In the genomic region with DNA sequence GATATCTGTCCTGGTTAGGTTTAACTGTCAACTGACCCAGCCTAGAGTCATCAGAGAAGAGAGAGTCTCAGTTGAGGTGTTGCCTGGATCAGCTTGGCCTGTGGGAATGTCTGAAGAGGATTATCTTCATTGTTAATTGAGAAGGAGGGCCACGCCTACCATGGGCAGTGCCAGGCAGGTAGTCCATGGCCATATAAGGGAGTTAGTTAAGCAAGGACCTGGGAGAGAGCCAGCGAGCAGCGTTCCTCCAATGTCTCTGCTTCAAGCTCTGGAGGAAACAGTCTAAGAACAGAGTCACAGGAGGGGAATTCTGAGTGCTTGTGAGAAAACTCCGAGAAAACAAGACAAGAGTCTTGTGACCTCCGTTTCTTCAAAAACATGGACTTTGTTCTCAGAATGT, we compare ENCODE assay signal across 23 mouse cellular contexts.
DNase-seq lines count a peak whose midpoint lies in the region; ATAC-seq and TF ChIP-seq lines count a peak whose summit lies in the region.
"Had no signal": no experiment of that assay in that cellular context is flagged by ENCODE, and none has a peak within 500 bp of the region (broad histone marks: within the 10 kb centered on the region; RNA-seq: fewer than 3 reads in every experiment).

No protein-coding gene starts in this region.

- no peak for TF ChIP-seq CTCF in lung, postnatal 0 days (IDR thresholded peaks at IDR 0.05)

- no peak overlapping the region for H3K4me2 ChIP-seq in embryonic facial prominence, embryonic 14.5 days (ENCODE audit: low read depth, low read length)
- no peak overlapping the region for H3K4me2 ChIP-seq in lung, postnatal 0 days (replicated peaks; ENCODE audit: low read depth, low read length)
- H3K4me2 ChIP-seq: embryonic facial prominence, embryonic 13.5 days; forebrain, embryonic 13.5 days; forebrain, embryonic 15.5 days had no signal

- peak; percentile 76; the same call in 1 of the 2 replicates for ATAC-seq in embryonic facial prominence, embryonic 14.5 days (ENCODE audit: low read depth)
- peak; percentile 60 for ATAC-seq in lung, postnatal 0 days
- ATAC-seq: activated CD4-positive, CD25-positive, alpha-beta regulatory T cell, adult 4 months; CD4-positive, CD25-positive, alpha-beta regulatory T cell, adult 4 months; forebrain, embryonic 13.5 days; forebrain, embryonic 15.5 days; forebrain, postnatal 0 days; Patski had no signal

- H3K36me3 ChIP-seq in embryonic facial prominence, embryonic 14.5 days (ENCODE audit: control insufficient read depth, insufficient read depth, low read length), result no peaks in the 10 kb centered on the region
- no peaks in the 10 kb centered on the region for H3K36me3 ChIP-seq in embryonic facial prominence, embryonic 10.5 days (replicated peaks)
- H3K36me3 ChIP-seq in lung, postnatal 0 days (ENCODE audit: insufficient read depth, low read length), result no peaks in the 10 kb centered on the region
- H3K36me3 ChIP-seq: embryonic facial prominence, embryonic 13.5 days; G1E had no signal

- WGBS in embryonic facial prominence, embryonic 14.5 days, result 74% methylated on average over 5 of the region's 5 CpGs
- 74% methylated on average over 5 of the region's 5 CpGs for WGBS in embryonic facial prominence, embryonic 10.5 days
- 49% methylated on average over 5 of the region's 5 CpGs for WGBS in lung, postnatal 0 days

- no peak for TF ChIP-seq EP300 in lung, postnatal 0 days (IDR thresholded peaks at IDR 0.05)

- no peak overlapping the region for H3K4me3 ChIP-seq in embryonic facial prominence, embryonic 14.5 days (ENCODE audit: low read depth, low read length)
- no peak overlapping the region for H3K4me3 ChIP-seq in embryonic facial prominence, embryonic 10.5 days
- no peak overlapping the region for H3K4me3 ChIP-seq in lung, postnatal 0 days (ENCODE audit: low read depth, low read length)
- H3K4me3 ChIP-seq: embryonic facial prominence, embryonic 13.5 days; forebrain, embryonic 13.5 days; forebrain, embryonic 15.5 days had no signal

- H3K27me3 ChIP-seq in embryonic facial prominence, embryonic 14.5 days (replicated peaks; ENCODE audit: control insufficient read depth, insufficient read depth, low read length), result no peaks in the 10 kb centered on the region
- H3K27me3 ChIP-seq in embryonic facial prominence, embryonic 10.5 days (replicated peaks; ENCODE audit: low read depth, poor library complexity, severe bottlenecking), result no peaks in the 10 kb centered on the region
- H3K27me3 ChIP-seq in lung, postnatal 0 days (replicated peaks; ENCODE audit: insufficient read depth, low read length), result no peaks in the 10 kb centered on the region
- H3K27me3 ChIP-seq: embryonic facial prominence, embryonic 13.5 days; forebrain, embryonic 13.5 days; forebrain, embryonic 15.5 days had no signal

- H3K9ac ChIP-seq in embryonic facial prominence, embryonic 14.5 days (ENCODE audit: low read depth, low read length), result no peak overlapping the region
- H3K9ac ChIP-seq in lung, postnatal 0 days (replicated peaks; ENCODE audit: low read depth), result no peak overlapping the region
- H3K9ac ChIP-seq: embryonic facial prominence, embryonic 13.5 days; forebrain, embryonic 13.5 days; forebrain, embryonic 15.5 days; forebrain, postnatal 0 days had no signal

- DNase-seq in embryonic facial prominence, embryonic 14.5 days (ENCODE audit: low spot score), result peak; percentile 32
- DNase-seq in embryonic facial prominence, embryonic 10.5 days (ENCODE audit: low spot score), result no peak
- peak; percentile 64 for DNase-seq in lung, postnatal 0 days (ENCODE audit: low spot score)
- no peak for DNase-seq in lung, postnatal 14 days
- peak; percentile 37 for DNase-seq in lung, postnatal 36 days
- DNase-seq in lung, postnatal 25 days (ENCODE audit: low spot score), result no peak
- DNase-seq: adrenal gland, adult 8-10 months; adrenal gland, postnatal 14 days; adrenal gland, postnatal 36 days; B cell, adult 2 months; cerebellum, adult 11-12 months; cerebellum, adult 2 months; cerebellum, adult 9-10 months; cerebellum, postnatal 10 days; cerebellum, postnatal 25 days; forebrain, postnatal 0 days had no signal

- no peaks in the 10 kb centered on the region for H3K4me1 ChIP-seq in embryonic facial prominence, embryonic 14.5 days (ENCODE audit: control insufficient read depth, insufficient read depth, low read length)
- peaks cover 8% of the 10 kb centered on the region for H3K4me1 ChIP-seq in embryonic facial prominence, embryonic 10.5 days
- H3K4me1 ChIP-seq in lung, postnatal 0 days (ENCODE audit: insufficient read depth, low read depth, low read length), result 0 out of 2 replicates have a peak, but pooled peaks cover 4% of the 10 kb centered on the region
- H3K4me1 ChIP-seq: embryonic facial prominence, embryonic 13.5 days; forebrain, embryonic 13.5 days had no signal

- H3K9me3 ChIP-seq in embryonic facial prominence, embryonic 14.5 days (ENCODE audit: control insufficient read depth, low read length), result peaks cover 9% of the 10 kb centered on the region
- H3K9me3 ChIP-seq in embryonic facial prominence, embryonic 10.5 days, result no peaks in the 10 kb centered on the region
- no peaks in the 10 kb centered on the region for H3K9me3 ChIP-seq in lung, postnatal 0 days (ENCODE audit: low read length)

- H3K27ac ChIP-seq in embryonic facial prominence, embryonic 14.5 days (replicated peaks; ENCODE audit: low read depth, low read length), result no peak overlapping the region
- H3K27ac ChIP-seq in embryonic facial prominence, embryonic 10.5 days (replicated peaks), result no peak overlapping the region
- no peak overlapping the region for H3K27ac ChIP-seq in lung, postnatal 0 days (ENCODE audit: low read length)
- H3K27ac ChIP-seq: embryonic facial prominence, embryonic 13.5 days; forebrain, embryonic 13.5 days; forebrain, embryonic 15.5 days had no signal

Comparison
In these comparisons a context has a peak if more than half of its experiments do, and no peak if none do; other contexts are left out.
1. DNase-seq: peak in embryonic facial prominence, embryonic 14.5 days (single experiment), lung, postnatal 0 days (single experiment) and lung, postnatal 36 days (single experiment); none in embryonic facial prominence, embryonic 10.5 days (single experiment), lung, postnatal 14 days (single experiment) and lung, postnatal 25 days (single experiment).